Mouse (Mus musculus): ENCODE data around the gene Noxo1.
"Not testable (repeated sequence)": the region's sequence is repeated elsewhere in the genome, so short reads cannot be mapped to it uniquely, and the experiment has no call there.

Gene Noxo1

GRCm38 (mm10) chr17:24676877-24677276, 19.2 kb upstream of the Noxo1 start:
- DNase-seq (ENCODE audit: low spot score in 2 of 2), result no peak

GRCm38 (mm10) chr17:24677500-24678080, 18.4 kb upstream of the Noxo1 start:
- no peak for DNase-seq (ENCODE audit: low spot score in 2 of 2)

GRCm38 (mm10) chr17:24686514-24686913, 9.5 kb upstream of the Noxo1 start:
- DNase-seq (ENCODE audit: low spot score in 2 of 2), result peak; percentile 49 to 65

GRCm38 (mm10) chr17:24687146-24687595, 8.9 kb upstream of the Noxo1 start:
- DNase-seq (ENCODE audit: low spot score in 2 of 2), result peak; percentile 42 to 51

GRCm38 (mm10) chr17:24687599-24687998, 8.4 kb upstream of the Noxo1 start:
- DNase-seq (ENCODE audit: low spot score in 2 of 2), result no peak

- DNase-seq (ENCODE audit: low spot score in 2 of 2), result no peak
These were observed 6.6 kb upstream of the Noxo1 start, which contains the start of gene Syngr3 for GRCm38 (mm10) chr17:24689251-24690081. Gene Syngr3 (minus strand): TSS chr17:24689955.

- DNase-seq (ENCODE audit: low spot score in 2 of 2), result no peak
These were observed 3.6 kb upstream of the Noxo1 start for GRCm38 (mm10) chr17:24692385-24692784.

- no peak for DNase-seq (ENCODE audit: low spot score in 2 of 2)
These were observed 566 bp upstream of the Noxo1 start for GRCm38 (mm10) chr17:24695326-24696010.

- DNase-seq (ENCODE audit: low spot score in 2 of 2), result no peak
These were observed 2.0 kb downstream of the Noxo1 start for GRCm38 (mm10) chr17:24697985-24698384.

- no peak for DNase-seq (ENCODE audit: low spot score in 2 of 2)
These were observed 2.7 kb downstream of the Noxo1 start for GRCm38 (mm10) chr17:24698715-24699114.

GRCm38 (mm10) chr17:24699473-24699872, 3.4 kb downstream of the Noxo1 start:
- no peak for DNase-seq (ENCODE audit: low spot score in 2 of 2)

- no peak for DNase-seq (ENCODE audit: low spot score in 2 of 2)
These were observed 5.2 kb downstream of the Noxo1 start for GRCm38 (mm10) chr17:24701251-24701650.

GRCm38 (mm10) chr17:24705821-24706220, 9.8 kb downstream of the Noxo1 start:
- no peak for DNase-seq (ENCODE audit: low spot score in 2 of 2)

GRCm38 (mm10) chr17:24706982-24707800, 11.2 kb downstream of the Noxo1 start, which contains the start of gene Tbl3:
Gene Tbl3 (minus strand): TSS chr17:24707660.
- DNase-seq (ENCODE audit: low spot score in 2 of 2), result peak; percentile 85 to 89

GRCm38 (mm10) chr17:24707801-24708425, 11.9 kb downstream of the Noxo1 start:
- DNase-seq (ENCODE audit: low spot score in 2 of 2), result no peak

GRCm38 (mm10) chr17:24708646-24709045, 12.6 kb downstream of the Noxo1 start:
- no peak for DNase-seq (ENCODE audit: low spot score in 2 of 2)

- DNase-seq (ENCODE audit: low spot score in 2 of 2), result no peak
These were observed 19.5 kb downstream of the Noxo1 start for GRCm38 (mm10) chr17:24715556-24715955.

GRCm38 (mm10) chr17:24716166-24716682, 20.2 kb downstream of the Noxo1 start:
- no peak for DNase-seq (ENCODE audit: low spot score in 2 of 2)

GRCm38 (mm10) chr17:24717943-24718342, 21.9 kb downstream of the Noxo1 start, which contains the start of the genes Rnf151 and Rps2:
Gene Rnf151 (minus strand): TSS chr17:24718063.
Gene Rps2 (plus strand): TSS chr17:24718116.
- no peak for DNase-seq (ENCODE audit: low spot score in 2 of 2)

- DNase-seq (ENCODE audit: low spot score in 2 of 2), result not testable (repeated sequence)
These were observed 22.9 kb downstream of the Noxo1 start for GRCm38 (mm10) chr17:24718938-24719337.
